Mouse (Mus musculus): ENCODE measurements around the gene Prok2.

Gene Prok2

DNA sequence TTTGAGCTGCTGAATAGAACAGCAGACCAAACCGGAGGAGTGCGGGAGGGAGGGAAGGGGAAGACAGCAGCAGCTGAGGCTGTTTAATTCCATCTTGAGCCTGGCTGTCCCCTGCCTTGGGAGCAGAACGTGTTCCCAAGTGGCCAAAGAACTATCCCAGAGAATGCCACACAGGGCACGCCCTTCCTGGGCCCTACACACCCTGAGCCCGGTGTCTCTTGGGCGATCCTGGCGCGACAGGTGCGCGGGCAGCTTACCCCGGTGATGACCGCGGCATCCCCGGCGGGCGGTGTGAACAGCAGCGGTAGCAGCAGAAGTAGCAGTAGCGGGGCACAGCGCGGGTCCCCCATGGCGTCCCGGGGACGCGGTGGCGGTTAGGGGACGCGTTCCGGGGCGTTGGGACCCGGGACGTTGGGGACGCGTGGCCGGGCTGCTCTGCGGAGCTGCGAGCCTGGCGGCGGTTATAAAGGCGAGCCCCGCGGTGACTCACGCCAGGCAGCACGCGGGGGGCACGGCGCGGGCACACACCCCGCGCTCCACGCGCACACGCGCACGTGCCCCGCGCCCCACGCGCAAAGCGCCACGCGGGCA lies at the start of gene Prok2:
TSS of gene Prok2 (minus strand) at position 422 of the 591 bp plus-strand sequence.
- no peak for DNase-seq (ENCODE audit: low spot score in 2 of 2)

DNA sequence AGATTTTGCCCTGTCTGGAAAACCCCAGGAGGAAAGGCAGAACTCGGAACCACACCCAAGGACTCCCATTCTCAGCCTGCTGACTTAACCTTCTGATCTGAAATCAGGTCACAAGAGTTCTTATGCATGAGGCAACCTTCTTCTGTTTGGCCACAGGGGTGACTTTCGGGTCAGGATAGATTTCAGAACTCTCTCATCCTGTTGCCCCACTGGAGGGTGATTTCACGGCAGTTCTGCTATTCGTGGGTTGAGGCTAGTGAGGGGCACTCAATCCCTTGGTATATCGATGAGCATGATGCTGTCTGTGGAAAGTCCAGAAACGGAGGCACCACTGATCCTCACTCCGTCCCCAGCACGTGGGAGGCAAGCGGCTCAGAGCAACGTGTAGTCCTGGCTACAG lies 48.5 kb upstream of the Prok2 start:
- no peak for DNase-seq (ENCODE audit: low spot score in 2 of 2)

DNA sequence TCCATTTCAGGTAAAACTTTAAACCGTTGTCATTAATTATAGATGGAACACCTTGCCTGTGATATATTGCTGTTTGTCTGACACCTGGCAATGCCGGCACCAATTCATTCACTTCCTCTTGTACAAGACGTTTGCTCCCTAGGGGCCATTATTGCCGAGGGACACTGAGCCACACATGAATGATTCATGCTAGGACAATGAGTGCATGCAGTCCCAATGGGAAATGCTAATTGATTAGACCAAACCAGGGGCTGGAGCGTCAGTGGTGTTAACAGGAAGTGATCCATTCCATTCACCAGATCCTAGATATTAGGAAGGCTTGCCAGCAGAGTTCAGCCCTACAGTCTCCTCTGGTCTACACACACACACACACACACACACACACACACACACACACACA lies 42.3 kb upstream of the Prok2 start:
- no peak for DNase-seq (ENCODE audit: low spot score in 2 of 2)

- no peak for DNase-seq (ENCODE audit: low spot score in 2 of 2)
Measured at GRCm38 (mm10) chr6:99764916-99765315, 38.7 kb upstream of the Prok2 start.

DNA sequence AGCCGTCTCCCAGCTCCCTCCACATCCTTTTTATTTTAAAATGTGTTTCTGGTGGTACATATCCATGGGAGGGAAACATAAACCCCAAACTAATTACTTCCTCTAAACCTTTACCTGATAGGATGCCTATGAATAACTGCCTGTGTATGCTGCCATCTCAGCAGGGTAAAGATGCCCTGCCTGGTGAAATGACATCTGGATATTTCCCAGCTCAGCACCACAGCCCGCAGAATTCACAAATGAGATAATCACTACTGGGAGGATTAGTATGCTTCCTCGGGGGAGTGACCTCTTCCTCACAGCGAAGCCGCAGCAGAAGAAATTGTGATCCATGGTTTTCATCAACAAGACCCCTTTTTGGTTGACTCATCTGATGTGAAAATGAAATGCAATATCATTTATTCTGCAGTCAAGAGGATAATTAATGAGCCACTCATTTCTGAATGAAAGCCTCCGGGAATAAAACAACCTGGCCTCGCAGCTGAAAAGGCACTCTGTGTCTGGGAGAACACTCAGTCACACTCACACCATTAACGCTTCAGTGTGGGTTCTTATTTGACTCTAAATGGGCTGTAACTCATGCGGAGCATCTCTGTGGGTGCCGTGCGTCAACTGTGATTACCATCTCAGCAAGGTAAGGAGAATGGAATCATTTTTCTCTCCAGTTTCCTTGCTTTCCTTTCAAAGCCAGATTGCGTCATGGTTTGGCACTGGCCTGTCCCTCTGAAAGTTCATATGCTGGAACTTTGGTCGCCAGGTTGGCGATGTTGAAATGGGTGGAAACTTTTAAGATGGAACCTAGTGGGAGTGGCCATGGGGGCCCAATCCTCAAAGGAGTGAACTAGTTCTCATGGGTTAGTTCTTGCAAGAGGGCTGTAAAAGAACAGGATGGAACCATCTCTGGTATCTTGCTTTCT lies 36.1 kb upstream of the Prok2 start:
- DNase-seq (ENCODE audit: low spot score in 2 of 2) = no peak

GRCm38 (mm10) chr6:99756105-99756504 lies 29.9 kb upstream of the Prok2 start:
- no peak for DNase-seq (ENCODE audit: low spot score in 2 of 2)

GRCm38 (mm10) chr6:99751308-99751707 lies 25.1 kb upstream of the Prok2 start:
- peak; percentile 24 to 47 for DNase-seq (ENCODE audit: low spot score in 2 of 2)

- no peak for DNase-seq (ENCODE audit: low spot score in 2 of 2)
Measured at GRCm38 (mm10) chr6:99746275-99746674, 20.1 kb upstream of the Prok2 start.

GRCm38 (mm10) chr6:99742866-99743265 lies 16.7 kb upstream of the Prok2 start:
- peak; percentile 41 to 66 for DNase-seq (ENCODE audit: low spot score in 2 of 2)

DNA sequence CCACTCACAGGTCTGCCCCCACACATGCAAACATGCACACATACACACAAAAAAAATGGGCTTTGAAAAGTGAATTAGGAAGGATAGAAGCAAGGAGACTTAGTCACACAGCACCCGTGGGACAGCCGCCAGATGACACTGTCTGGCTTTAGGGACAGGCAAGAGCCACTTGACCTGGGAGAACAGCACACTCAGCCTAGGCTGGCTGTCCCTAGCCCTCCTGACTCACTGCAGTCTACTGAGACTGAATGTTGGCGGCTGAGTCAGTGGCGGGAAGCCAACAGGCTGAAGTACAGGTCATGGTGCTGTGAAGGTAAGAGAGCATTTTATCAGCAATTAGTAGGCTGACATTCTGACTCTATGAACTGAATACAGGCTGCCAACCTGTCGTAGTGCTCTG lies 8.5 kb upstream of the Prok2 start:
- no peak for DNase-seq (ENCODE audit: low spot score in 2 of 2)

- DNase-seq (ENCODE audit: low spot score in 2 of 2) = no peak
Measured at GRCm38 (mm10) chr6:99732673-99733072, 6.5 kb upstream of the Prok2 start.

DNA sequence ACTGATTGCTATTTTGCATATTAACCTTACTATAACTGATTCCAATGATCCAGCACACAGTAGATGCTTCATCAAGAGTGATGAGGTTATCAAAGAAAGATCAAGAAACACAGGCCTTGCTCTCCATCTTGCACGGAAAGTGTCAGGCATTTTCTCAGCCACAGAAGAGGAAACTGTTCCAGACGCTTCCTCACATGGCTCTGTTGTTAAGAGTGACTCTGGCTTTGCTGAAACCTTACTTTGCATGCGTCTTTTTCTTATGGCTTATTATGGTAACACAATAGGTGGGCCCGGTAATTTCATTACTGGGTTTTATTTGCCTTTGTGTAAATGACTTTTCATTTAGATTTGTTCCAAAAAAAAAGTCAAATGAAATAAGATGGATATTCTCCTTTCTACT lies 5.7 kb upstream of the Prok2 start:
- DNase-seq (ENCODE audit: low spot score in 2 of 2) = no peak

DNA sequence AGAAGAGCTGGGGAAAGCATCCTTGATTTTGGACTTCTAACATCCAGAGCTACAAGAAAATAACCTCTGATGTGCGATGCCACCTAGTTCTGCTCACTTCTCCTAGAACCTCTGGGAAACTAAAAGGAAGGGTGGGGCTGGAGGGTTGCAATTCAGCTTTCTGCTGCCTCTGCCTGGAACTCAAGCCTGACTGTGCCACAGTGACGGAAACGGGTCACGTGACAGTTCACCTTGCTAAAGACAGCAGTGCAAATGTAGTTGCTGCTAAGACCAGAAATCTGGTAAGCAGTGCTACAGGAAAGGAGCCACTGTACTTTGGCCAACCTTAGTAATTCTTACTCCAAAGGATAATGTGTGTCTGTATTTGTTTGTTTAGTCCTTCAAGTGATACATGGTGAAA lies 3.7 kb upstream of the Prok2 start:
- no peak for DNase-seq (ENCODE audit: low spot score in 2 of 2)

DNA sequence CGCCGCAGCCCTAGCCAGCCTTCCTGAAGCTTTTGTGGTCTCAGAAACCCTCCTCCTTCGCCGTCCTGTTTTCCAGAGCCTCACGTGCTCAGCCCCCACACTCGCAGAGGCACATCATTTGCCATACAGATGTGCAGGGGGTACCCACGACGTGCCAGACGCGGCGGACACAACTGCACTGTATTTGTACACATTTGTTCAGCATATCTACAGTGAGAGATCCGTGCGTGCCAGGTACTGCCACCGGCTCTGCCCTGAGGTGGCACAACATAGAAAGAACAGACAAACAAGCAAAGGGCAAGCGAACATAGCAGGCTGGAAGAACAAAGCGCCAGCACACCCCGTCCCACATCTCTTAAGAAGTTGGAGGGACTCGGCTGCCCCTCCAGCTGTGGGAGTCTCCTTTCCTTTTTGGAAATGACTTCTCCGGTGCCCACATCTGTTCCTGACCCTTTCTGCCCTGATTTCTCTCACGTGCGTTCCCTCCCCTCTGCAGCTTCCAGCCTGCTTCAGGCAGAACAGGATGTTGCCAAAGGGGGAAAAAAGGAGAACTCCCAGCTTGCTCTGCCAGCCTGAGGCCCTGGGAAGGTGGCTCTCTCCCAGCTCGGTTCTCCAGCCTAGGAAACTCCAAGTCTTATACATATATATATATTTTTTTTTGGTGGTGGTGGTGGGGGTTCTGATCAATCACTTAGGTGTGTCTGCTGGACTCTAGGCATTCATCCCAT lies 548 bp upstream of the Prok2 start:
- DNase-seq (ENCODE audit: low spot score in 2 of 2) = no peak

DNA sequence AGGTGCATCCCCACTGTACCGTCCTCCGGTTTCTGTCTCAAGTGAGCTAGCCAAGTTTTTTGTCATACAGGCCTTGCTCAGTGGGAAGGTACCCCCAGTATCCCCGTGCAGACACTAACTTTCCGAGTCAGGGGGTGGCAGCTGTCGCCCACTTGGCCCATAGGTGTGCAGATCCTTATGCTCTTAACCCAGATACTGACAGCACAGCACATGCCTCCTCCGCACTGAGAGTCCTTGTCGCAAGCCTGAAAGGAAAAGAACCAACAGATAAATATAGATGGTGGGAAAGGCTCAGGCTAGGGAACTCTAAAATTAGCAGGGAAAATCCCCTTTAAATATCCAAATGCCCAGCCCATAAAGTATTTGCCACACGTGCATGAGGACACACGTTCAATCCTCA lies 3.8 kb downstream of the Prok2 start:
- DNase-seq (ENCODE audit: low spot score in 2 of 2) = no peak

GRCm38 (mm10) chr6:99721032-99721431 lies 5.2 kb downstream of the Prok2 start:
- no peak for DNase-seq (ENCODE audit: low spot score in 2 of 2)

DNA sequence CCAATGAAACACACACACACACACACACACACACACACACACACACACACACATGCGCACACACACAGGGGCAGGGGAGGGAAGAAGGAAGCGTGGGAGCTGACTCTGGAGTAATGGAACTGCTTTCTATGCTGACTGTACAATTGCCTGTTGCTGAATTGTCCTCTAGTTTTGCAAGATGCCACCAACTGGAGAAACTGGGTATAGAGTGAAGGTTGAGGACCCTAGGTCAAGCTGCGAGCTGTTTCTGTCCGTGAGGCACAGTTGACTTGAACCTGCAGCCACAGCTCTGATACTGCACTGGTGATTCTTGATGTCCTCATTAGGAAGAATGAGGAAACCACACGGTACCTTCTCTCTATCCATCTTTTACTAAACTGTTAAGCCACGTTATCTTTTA lies 10.3 kb downstream of the Prok2 start:
- no peak for DNase-seq (ENCODE audit: low spot score in 2 of 2)

GRCm38 (mm10) chr6:99715191-99715590 lies 11.0 kb downstream of the Prok2 start:
- no peak for DNase-seq (ENCODE audit: low spot score in 2 of 2)

- no peak for DNase-seq (ENCODE audit: low spot score in 2 of 2)
Measured at GRCm38 (mm10) chr6:99713256-99713655, 12.9 kb downstream of the Prok2 start.

DNA sequence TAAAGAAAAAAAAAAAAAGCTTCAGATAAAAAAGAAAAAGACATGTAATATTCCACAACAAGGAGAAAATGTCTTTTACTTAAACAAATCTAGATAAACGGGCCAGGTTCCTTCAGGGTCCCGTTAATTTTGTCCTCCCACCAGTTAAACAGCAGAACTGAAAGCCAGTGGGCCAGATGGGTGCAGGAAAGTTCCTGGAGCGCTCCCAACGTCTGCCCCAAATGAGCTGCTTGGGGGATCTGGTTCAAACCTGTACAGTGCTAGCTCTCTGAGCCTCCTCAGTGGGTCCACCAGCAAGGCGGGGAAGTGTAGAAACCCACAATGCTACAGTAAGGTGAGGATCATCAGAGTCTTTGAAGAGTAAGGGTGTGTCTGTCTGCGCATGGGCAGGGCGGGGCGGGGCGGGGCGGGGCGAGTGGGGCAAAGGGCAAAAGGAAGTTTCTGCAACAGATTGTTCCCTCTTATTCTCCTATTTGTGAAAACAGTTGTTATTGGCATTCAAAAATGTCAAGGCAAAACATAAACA lies 14.6 kb downstream of the Prok2 start:
- no peak for DNase-seq (ENCODE audit: low spot score in 2 of 2)

- DNase-seq (ENCODE audit: low spot score in 2 of 2) = no peak
Measured at GRCm38 (mm10) chr6:99700484-99700883, 25.7 kb downstream of the Prok2 start.

All from right cerebral cortex, postnatal 10 days (tissue).